29 mouse cellular contexts compared by ENCODE assay signal in the genomic region with DNA sequence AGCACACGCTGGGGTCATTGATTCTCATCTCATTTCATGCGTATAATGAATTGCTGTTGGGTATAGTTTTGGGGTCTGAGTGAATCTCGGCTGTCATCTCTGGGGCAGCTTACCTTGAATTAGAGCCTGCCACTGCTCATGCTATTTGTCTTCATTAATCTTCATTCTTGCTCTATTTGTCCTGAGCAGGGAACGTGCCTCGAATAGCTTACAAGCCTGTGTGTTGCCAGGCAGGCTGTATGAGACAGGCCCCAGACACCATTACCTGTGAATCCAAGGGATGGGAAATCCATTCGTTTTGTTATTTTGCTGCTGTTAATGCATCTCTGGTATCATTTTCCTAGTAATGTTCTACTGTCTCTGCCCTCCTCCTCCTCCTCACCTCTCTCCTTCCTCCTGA.
DNase-seq lines count a peak whose midpoint lies in the region; ATAC-seq and TF ChIP-seq lines count a peak whose summit lies in the region.
"Had no signal": no experiment of that assay in that cellular context is flagged by ENCODE, and none has a peak within 500 bp of the region (broad histone marks: within the 10 kb centered on the region; RNA-seq: fewer than 3 reads in every experiment).

No protein-coding gene starts in this region.

- H3K27ac ChIP-seq in midbrain, postnatal 0 days (ENCODE audit: low read depth, low read length): no peak overlapping the region
- H3K27ac ChIP-seq in midbrain, embryonic 15.5 days: no peak overlapping the region
- no peak overlapping the region for H3K27ac ChIP-seq in hindbrain, embryonic 13.5 days
- no peak overlapping the region for H3K27ac ChIP-seq in hindbrain, embryonic 16.5 days (ENCODE audit: low read depth, low read length)
- H3K27ac ChIP-seq: embryonic facial prominence, embryonic 10.5 days; embryonic facial prominence, embryonic 13.5 days; forebrain, embryonic 12.5 days; forebrain, embryonic 15.5 days; heart, adult 2 months; heart, embryonic 10.5 days; heart, embryonic 13.5 days had no signal

- H3K27me3 ChIP-seq in midbrain, postnatal 0 days (ENCODE audit: insufficient read depth, low read length): no peaks in the 10 kb centered on the region
- H3K27me3 ChIP-seq in midbrain, embryonic 15.5 days (replicated peaks): no peaks in the 10 kb centered on the region
- H3K27me3 ChIP-seq in hindbrain, embryonic 13.5 days: no peaks in the 10 kb centered on the region
- no peaks in the 10 kb centered on the region for H3K27me3 ChIP-seq in hindbrain, embryonic 16.5 days (replicated peaks; ENCODE audit: control insufficient read depth, insufficient read depth, low read length)
- H3K27me3 ChIP-seq: embryonic facial prominence, embryonic 13.5 days; forebrain, embryonic 12.5 days; forebrain, embryonic 15.5 days; heart, embryonic 13.5 days had no signal

- TF ChIP-seq CTCF in midbrain, postnatal 0 days (IDR thresholded peaks at IDR 0.05): no peak

- ATAC-seq in midbrain, postnatal 0 days (ENCODE audit: low FRiP score): no peak
- no peak for ATAC-seq in midbrain, embryonic 15.5 days (replicated peaks)
- peak; percentile 77 for ATAC-seq in hindbrain, embryonic 13.5 days (ENCODE audit: low FRiP score)
- ATAC-seq in hindbrain, embryonic 16.5 days: 0 out of 2 replicates have a peak, but pooled peaks have one; percentile 65
- ATAC-seq: activated CD4-positive, CD25-positive, alpha-beta regulatory T cell, adult 4 months; CD4-positive, CD25-positive, alpha-beta regulatory T cell, adult 4 months; forebrain, embryonic 15.5 days; intestine, embryonic 16.5 days had no signal

- no peak overlapping the region for H3K4me3 ChIP-seq in midbrain, postnatal 0 days (ENCODE audit: low read depth, low read length)
- H3K4me3 ChIP-seq in midbrain, embryonic 15.5 days: no peak overlapping the region
- no peak overlapping the region for H3K4me3 ChIP-seq in hindbrain, embryonic 13.5 days
- no peak overlapping the region for H3K4me3 ChIP-seq in hindbrain, embryonic 16.5 days (ENCODE audit: low read length)
- H3K4me3 ChIP-seq: embryonic facial prominence, embryonic 10.5 days; embryonic facial prominence, embryonic 13.5 days; erythroblast, embryonic 14.5 days; forebrain, embryonic 12.5 days; forebrain, embryonic 15.5 days; heart, adult 2 months; heart, embryonic 10.5 days; heart, embryonic 13.5 days had no signal

- peak; percentile 46 for DNase-seq in midbrain, postnatal 0 days (ENCODE audit: low spot score)
- DNase-seq in gastrocnemius, adult 8-10 months (ENCODE audit: low spot score in 2 of 2): no peak
- DNase-seq in left cerebral cortex, postnatal 36 days (ENCODE audit: low spot score in 2 of 2): no peak
- DNase-seq: adrenal gland, postnatal 10 days; adrenal gland, postnatal 36 days; cerebellum, adult 11 months; cerebellum, adult 2 months; cerebellum, adult 9-11 months; cerebellum, postnatal 36 days; embryo, embryonic 11 days; gastrocnemius, postnatal 10 days; gastrocnemius, postnatal 36 days; heart, adult 2 months; heart, postnatal 14 days; heart, postnatal 4 days; kidney, adult 18-20 months had no signal

- H3K36me3 ChIP-seq in midbrain, postnatal 0 days (ENCODE audit: insufficient read depth, low read length): no peaks in the 10 kb centered on the region
- H3K36me3 ChIP-seq in midbrain, embryonic 15.5 days (replicated peaks): no peaks in the 10 kb centered on the region
- H3K36me3 ChIP-seq in hindbrain, embryonic 13.5 days: no peaks in the 10 kb centered on the region
- no peaks in the 10 kb centered on the region for H3K36me3 ChIP-seq in hindbrain, embryonic 16.5 days (ENCODE audit: control insufficient read depth, insufficient read depth, low read length)
- H3K36me3 ChIP-seq: embryonic facial prominence, embryonic 10.5 days; embryonic facial prominence, embryonic 13.5 days; forebrain, embryonic 12.5 days; forebrain, embryonic 15.5 days; heart, embryonic 10.5 days; heart, embryonic 13.5 days had no signal

- no peak overlapping the region for H3K4me2 ChIP-seq in midbrain, postnatal 0 days (ENCODE audit: low read depth, low read length, poor library complexity, severe bottlenecking)
- no peak overlapping the region for H3K4me2 ChIP-seq in midbrain, embryonic 15.5 days
- no peak overlapping the region for H3K4me2 ChIP-seq in hindbrain, embryonic 13.5 days
- H3K4me2 ChIP-seq in hindbrain, embryonic 16.5 days (ENCODE audit: low read length): no peak overlapping the region
- H3K4me2 ChIP-seq: embryonic facial prominence, embryonic 13.5 days; forebrain, embryonic 12.5 days; forebrain, embryonic 15.5 days; heart, embryonic 13.5 days had no signal

- no peaks in the 10 kb centered on the region for H3K9me3 ChIP-seq in midbrain, postnatal 0 days (ENCODE audit: low read length)
- no peaks in the 10 kb centered on the region for H3K9me3 ChIP-seq in midbrain, embryonic 15.5 days
- H3K9me3 ChIP-seq in hindbrain, embryonic 13.5 days: no peaks in the 10 kb centered on the region
- H3K9me3 ChIP-seq in hindbrain, embryonic 16.5 days (ENCODE audit: control insufficient read depth, low read length): no peaks in the 10 kb centered on the region
- H3K9me3 ChIP-seq: embryonic facial prominence, embryonic 10.5 days; embryonic facial prominence, embryonic 13.5 days; forebrain, embryonic 12.5 days; forebrain, embryonic 15.5 days; heart, embryonic 10.5 days had no signal

- intact Hi-C loops in left cerebral cortex, postnatal 36 days (cut with DNase I): no loop called here

- WGBS in midbrain, postnatal 0 days: 43% methylated on average over 6 of the region's 6 CpGs
- WGBS in midbrain, embryonic 15.5 days: 50% methylated on average over 6 of the region's 6 CpGs
- WGBS in hindbrain, embryonic 13.5 days: 68% methylated on average over 6 of the region's 6 CpGs
- WGBS in hindbrain, embryonic 16.5 days: 56% methylated on average over 6 of the region's 6 CpGs

- H3K4me1 ChIP-seq in midbrain, postnatal 0 days (ENCODE audit: insufficient read depth, low read length): no peaks in the 10 kb centered on the region
- no peaks in the 10 kb centered on the region; the same call in 1 of the 2 replicates for H3K4me1 ChIP-seq in midbrain, embryonic 15.5 days
- H3K4me1 ChIP-seq in hindbrain, embryonic 13.5 days (replicated peaks): no peaks in the 10 kb centered on the region
- H3K4me1 ChIP-seq in hindbrain, embryonic 16.5 days (ENCODE audit: control insufficient read depth, insufficient read depth, low read depth, low read length): no peaks in the 10 kb centered on the region
- H3K4me1 ChIP-seq: embryonic facial prominence, embryonic 10.5 days; embryonic facial prominence, embryonic 13.5 days; forebrain, embryonic 15.5 days; heart, embryonic 10.5 days; heart, embryonic 13.5 days had no signal

- H3K9ac ChIP-seq in midbrain, postnatal 0 days (replicated peaks; ENCODE audit: low read length, poor library complexity, severe bottlenecking): no peak overlapping the region
- H3K9ac ChIP-seq in midbrain, embryonic 15.5 days: no peak overlapping the region
- H3K9ac ChIP-seq in hindbrain, embryonic 13.5 days: no peak overlapping the region
- no peak overlapping the region for H3K9ac ChIP-seq in hindbrain, embryonic 16.5 days (ENCODE audit: low read depth, low read length)
- H3K9ac ChIP-seq: embryonic facial prominence, embryonic 13.5 days; forebrain, embryonic 12.5 days; forebrain, embryonic 15.5 days; heart, embryonic 13.5 days had no signal

Comparison
In these comparisons a context has a peak if more than half of its experiments do, and no peak if none do; other contexts are left out.
1. ATAC-seq: peak in hindbrain, embryonic 13.5 days (single experiment) and hindbrain, embryonic 16.5 days (single experiment); none in midbrain, postnatal 0 days (single experiment) and midbrain, embryonic 15.5 days (single experiment).